Mouse (Mus musculus) kidney, postnatal 0 days (tissue): ENCODE data around the gene Lfng. TPM values are rescaled to one million over a fixed set of nuclear protein-coding genes. Genes with fewer than 3 reads are reported as not detected.
A peak's percentile ranks its signal among the peaks of the same experiment; 100 is the strongest.

Experiments used
- ATAC-seq: fragments of 200-750 bp; cut with Nextera tagmentation; replicated peaks from 2 replicates; pipeline ENCODE4 v1.8.0; 2017; ENCODE audit warnings: low read depth, moderate number of reproducible peaks, moderate TSS enrichment, moderate library complexity; ENCODE audit not compliant: low FRiP score
- DNase-seq: peaks from one replicate; pipeline ENCODE4 v3.0.0-alpha.2; 2016; ENCODE audit warnings: low spot score
- H3K27ac ChIP-seq: fragments of 300-500 bp; sonication (generic); 2 replicates; pipeline ENCODE4 v1.5.1; 2014; ENCODE audit warnings: mild to moderate bottlenecking
- H3K27me3 ChIP-seq: fragments of 300-500 bp; sonication (generic); 2 replicates; pipeline ENCODE4 v1.6.1; 2014; ENCODE audit warnings: low read length, mixed read lengths; ENCODE audit not compliant: insufficient read depth
- H3K36me3 ChIP-seq: fragments of 300-500 bp; sonication (generic); 2 replicates; pipeline ENCODE4 v1.6.1; 2014; ENCODE audit warnings: low read length, mixed read lengths; ENCODE audit not compliant: insufficient read depth
- H3K4me1 ChIP-seq: fragments of 300-500 bp; sonication (generic); replicated peaks from 2 replicates; pipeline ENCODE4 v1.6.1; 2014; ENCODE audit warnings: antibody characterized with exemption, low read length, mixed read lengths; ENCODE audit not compliant: insufficient read depth
- H3K4me2 ChIP-seq: fragments of 300-500 bp; sonication (generic); 2 replicates; pipeline ENCODE4 v1.6.1; 2014; ENCODE audit warnings: mild to moderate bottlenecking, low read length, moderate library complexity, mixed read lengths
- H3K4me3 ChIP-seq: fragments of 300-500 bp; sonication (generic); replicated peaks from 2 replicates; pipeline ENCODE4 v1.5.1; 2014; ENCODE audit warnings: low read depth, low read length
- H3K9ac ChIP-seq: fragments of 300-500 bp; sonication (generic); 2 replicates; pipeline ENCODE4 v1.6.1; 2014; ENCODE audit warnings: low read depth, low read length
- H3K9me3 ChIP-seq: fragments of 300-500 bp; sonication (generic); replicated peaks from 2 replicates; pipeline ENCODE4 v1.6.1; 2016; ENCODE audit warnings: low read length, inconsistent platforms, mixed read lengths
- CTCF ChIP-seq: IDR thresholded peaks from 2 replicates; pipeline ENCODE4 v1.5.1; 2016; ENCODE audit warnings: antibody characterized with exemption, low read depth, mild to moderate bottlenecking, moderate library complexity
- WGBS: fragments of 180-500 bp; shearing (Covaris S2); extraction: QIAGEN DNeasy Blood & Tissue Kit; methylation state at CpG from one replicate; pipeline ENCODE4 v1.1.7; 2014; 5-methylcytosine and 5-hydroxymethylcytosine counted together
- polyA plus RNA-seq: library from polyadenylated mRNA; unstranded; fragments of >200 nt; fragmentation: Nextera tagmentation; extraction: Ambion mirVana; gene quantifications from 2 replicates; pipeline ENCODE4 v1.2.1, GENCODE M21; 2015

Gene Lfng
- polyA plus RNA-seq, 1 experiment from 2014 or later: 28.8 TPM

GRCm38 (mm10) chr5:140567321-140567720 is 39.8 kb upstream of the Lfng start:
- no peaks in the 10 kb centered on the region for H3K36me3 ChIP-seq
- H3K27ac ChIP-seq: no peak overlapping the region
- 50% methylated on average over 11 of the region's 11 CpGs for WGBS
- no peak overlapping the region for H3K4me3 ChIP-seq
- no peaks in the 10 kb centered on the region for H3K27me3 ChIP-seq
- DNase-seq (peak; percentile 70), ATAC-seq (peak; percentile 62; the same call in 1 of the 2 replicates)
- H3K9ac ChIP-seq: no peak overlapping the region
- no peaks in the 10 kb centered on the region for H3K9me3 ChIP-seq
- no peak overlapping the region for H3K4me2 ChIP-seq
- TF ChIP-seq CTCF: no peak
- peaks cover 6% of the 10 kb centered on the region; the same call in 1 of the 2 replicates for H3K4me1 ChIP-seq

- Histone ChIP-seq H3K36me3 (no peaks in the 10 kb centered on the region), H3K9me3 (no peaks in the 10 kb centered on the region), H3K9ac (no peak overlapping the region), H3K4me1 (peaks cover 6% of the 10 kb centered on the region; the same call in 1 of the 2 replicates), H3K27me3 (no peaks in the 10 kb centered on the region), H3K4me2 (no peak overlapping the region), H3K27ac (no peak overlapping the region), H3K4me3 (no peak overlapping the region)
- DNase-seq: no peak
- 90% methylated on average over 5 of the region's 5 CpGs for WGBS
- no peak for ATAC-seq
- TF ChIP-seq CTCF: no peak
Observed at GRCm38 (mm10) chr5:140567751-140568150, 39.4 kb upstream of the Lfng start.

- peak; percentile 76 for DNase-seq
- no peaks in the 10 kb centered on the region for H3K36me3 ChIP-seq
- ATAC-seq: no peak
- H3K27me3 ChIP-seq: no peaks in the 10 kb centered on the region
- no peak overlapping the region for H3K4me2 ChIP-seq
- peaks cover 6% of the 10 kb centered on the region; the same call in 1 of the 2 replicates for H3K4me1 ChIP-seq
- WGBS: 18% methylated on average over 10 of the region's 10 CpGs
- no peak overlapping the region for H3K27ac ChIP-seq
- H3K4me3 ChIP-seq: no peak overlapping the region
- no peaks in the 10 kb centered on the region for H3K9me3 ChIP-seq
- TF ChIP-seq CTCF: peak; percentile 91
- no peak overlapping the region for H3K9ac ChIP-seq
Observed at GRCm38 (mm10) chr5:140568321-140568970, 38.7 kb upstream of the Lfng start.

GRCm38 (mm10) chr5:140569032-140569595 is 38.0 kb upstream of the Lfng start:
- H3K27me3 ChIP-seq: no peaks in the 10 kb centered on the region
- no peak overlapping the region for H3K4me3 ChIP-seq
- H3K4me1 ChIP-seq: peaks cover 6% of the 10 kb centered on the region; the same call in 1 of the 2 replicates
- ATAC-seq (no peak), DNase-seq (no peak)
- H3K9ac ChIP-seq: no peak overlapping the region
- H3K4me2 ChIP-seq: no peak overlapping the region
- WGBS: 84% methylated on average over 16 of the region's 16 CpGs
- peak; percentile 36 for TF ChIP-seq CTCF
- no peaks in the 10 kb centered on the region for H3K36me3 ChIP-seq
- no peaks in the 10 kb centered on the region for H3K9me3 ChIP-seq
- no peak overlapping the region for H3K27ac ChIP-seq

GRCm38 (mm10) chr5:140570223-140570870 is 36.8 kb upstream of the Lfng start:
- no peak for TF ChIP-seq CTCF
- DNase-seq: no peak

GRCm38 (mm10) chr5:140571201-140571600 is 35.9 kb upstream of the Lfng start:
- Histone ChIP-seq H3K4me2 (no peak overlapping the region), H3K4me3 (no peak overlapping the region), H3K27me3 (no peaks in the 10 kb centered on the region), H3K36me3 (no peaks in the 10 kb centered on the region), H3K9me3 (no peaks in the 10 kb centered on the region), H3K4me1 (peaks cover 11% of the 10 kb centered on the region; the same call in 1 of the 2 replicates), H3K27ac (no peak overlapping the region), H3K9ac (no peak overlapping the region)
- 69% methylated on average over 4 of the region's 4 CpGs for WGBS
- ATAC-seq: no peak
- no peak for DNase-seq
- no peak for TF ChIP-seq CTCF

More at GRCm38 (mm10) chr5:140570223-140570870, 36.8 kb upstream of the Lfng start:
- Histone ChIP-seq H3K4me3 (no peak overlapping the region), H3K27ac (no peak overlapping the region), H3K27me3 (no peaks in the 10 kb centered on the region), H3K4me2 (no peak overlapping the region), H3K4me1 (peaks cover 8% of the 10 kb centered on the region; the same call in 1 of the 2 replicates), H3K9me3 (no peaks in the 10 kb centered on the region), H3K36me3 (no peaks in the 10 kb centered on the region), H3K9ac (no peak overlapping the region)
- WGBS: 91% methylated on average over 13 of the region's 13 CpGs
- ATAC-seq: no peak
